Mouse (Mus musculus): Measurements from ENCODE around the gene Rbfox2. TPM values are rescaled to one million over a fixed set of nuclear protein-coding genes. Genes with fewer than 3 reads are reported as not detected.

The Rbfox2 gene
- polyA plus RNA-seq, 1 experiment from 2014 or later = 119 TPM

GRCm38 (mm10) chr15:77324426-77324825 is 17.6 kb upstream of the Rbfox2 start:
- H3K4me3 ChIP-seq (replicated peaks) = no peak overlapping the region
- no peaks in the 10 kb centered on the region for H3K4me1 ChIP-seq
- no peak overlapping the region for H3K9ac ChIP-seq
- no peak overlapping the region for H3K4me2 ChIP-seq
- no peaks in the 10 kb centered on the region for H3K36me3 ChIP-seq (replicated peaks)
- ATAC-seq (ENCODE audit: low FRiP score) = no peak
- H3K9me3 ChIP-seq = no peaks in the 10 kb centered on the region
- 85% methylated on average over 11 of the region's 11 CpGs for WGBS
- H3K27me3 ChIP-seq = no peaks in the 10 kb centered on the region
- no peak overlapping the region for H3K27ac ChIP-seq

- no peaks in the 10 kb centered on the region for H3K4me1 ChIP-seq
- H3K9me3 ChIP-seq = no peaks in the 10 kb centered on the region
- no peak overlapping the region for H3K27ac ChIP-seq
- 87% methylated on average over 10 of the region's 10 CpGs for WGBS
- H3K27me3 ChIP-seq = no peaks in the 10 kb centered on the region
- no peak overlapping the region for H3K9ac ChIP-seq
- no peak overlapping the region for H3K4me3 ChIP-seq (replicated peaks)
- ATAC-seq (ENCODE audit: low FRiP score) = no peak
- H3K36me3 ChIP-seq (replicated peaks) = no peaks in the 10 kb centered on the region
- no peak overlapping the region for H3K4me2 ChIP-seq
Measured at GRCm38 (mm10) chr15:77323226-77323625, 16.4 kb upstream of the Rbfox2 start.

GRCm38 (mm10) chr15:77313701-77314100 is 6.9 kb upstream of the Rbfox2 start:
- H3K4me3 ChIP-seq (replicated peaks) = no peak overlapping the region
- no peak overlapping the region for H3K27ac ChIP-seq
- H3K36me3 ChIP-seq (replicated peaks) = no peaks in the 10 kb centered on the region
- no peak for ATAC-seq (ENCODE audit: low FRiP score)
- H3K4me2 ChIP-seq = no peak overlapping the region
- no peak overlapping the region for H3K9ac ChIP-seq
- 39% methylated on average over 6 of the region's 6 CpGs for whole genome bisulfite sequencing
- no peaks in the 10 kb centered on the region for H3K27me3 ChIP-seq
- H3K9me3 ChIP-seq = no peaks in the 10 kb centered on the region
- H3K4me1 ChIP-seq = peaks cover 12% of the 10 kb centered on the region

- Histone ChIP-seq H3K27me3 (no peaks in the 10 kb centered on the region), H3K9me3 (no peaks in the 10 kb centered on the region), H3K4me2 (no peak overlapping the region), H3K36me3 (replicated peaks) (no peaks in the 10 kb centered on the region), H3K9ac (no peak overlapping the region), H3K27ac (no peak overlapping the region), H3K4me3 (replicated peaks) (no peak overlapping the region), H3K4me1 (peaks cover 12% of the 10 kb centered on the region)
- no peak for ATAC-seq (ENCODE audit: low FRiP score)
- 95% methylated on average over 7 of the region's 7 CpGs for WGBS
Measured at GRCm38 (mm10) chr15:77312796-77313195, 6.0 kb upstream of the Rbfox2 start.

GRCm38 (mm10) chr15:77307767-77308495 is 1.1 kb upstream of the Rbfox2 start:
- Histone ChIP-seq H3K27me3 (no peaks in the 10 kb centered on the region), H3K9ac (no peak overlapping the region), H3K4me1 (peaks cover 28% of the 10 kb centered on the region), H3K9me3 (no peaks in the 10 kb centered on the region), H3K36me3 (replicated peaks) (no peaks in the 10 kb centered on the region), H3K4me3 (replicated peaks) (no peak overlapping the region), H3K4me2 (no peak overlapping the region), H3K27ac (no peak overlapping the region)
- ATAC-seq (ENCODE audit: low FRiP score) = no peak
- 84% methylated on average over 4 of the region's 4 CpGs for WGBS

GRCm38 (mm10) chr15:77305852-77306546 is 805 bp downstream of the Rbfox2 start:
- under 1% methylated on average over 51 of the region's 54 CpGs for WGBS
- Histone ChIP-seq H3K27ac (peak overlapping the region; percentile 99), H3K9me3 (no peaks in the 10 kb centered on the region), H3K4me3 (replicated peaks) (peak overlapping the region; percentile 92), H3K36me3 (replicated peaks) (peaks cover 9% of the 10 kb centered on the region; the same call in 1 of the 2 replicates), H3K27me3 (no peaks in the 10 kb centered on the region), H3K4me1 (peaks cover 34% of the 10 kb centered on the region), H3K4me2 (peak overlapping the region; percentile 76), H3K9ac (peak overlapping the region; percentile 96)
- no peak for ATAC-seq (ENCODE audit: low FRiP score)

GRCm38 (mm10) chr15:77304960-77305359 is 1.8 kb downstream of the Rbfox2 start:
- Histone ChIP-seq H3K9ac (peak overlapping the region; percentile 96), H3K4me3 (replicated peaks) (peak overlapping the region; percentile 92), H3K27ac (no peak overlapping the region), H3K4me1 (peaks cover 34% of the 10 kb centered on the region), H3K9me3 (no peaks in the 10 kb centered on the region), H3K27me3 (no peaks in the 10 kb centered on the region), H3K36me3 (replicated peaks) (peaks cover 10% of the 10 kb centered on the region), H3K4me2 (peak overlapping the region; percentile 76)
- ATAC-seq (ENCODE audit: low FRiP score) = no peak
- 4% methylated on average over 3 of the region's 3 CpGs for WGBS

- Histone ChIP-seq H3K4me2 (no peak overlapping the region; the same call in 1 of the 2 replicates), H3K9me3 (no peaks in the 10 kb centered on the region), H3K4me3 (replicated peaks) (no peak overlapping the region), H3K36me3 (replicated peaks) (peaks cover 10% of the 10 kb centered on the region), H3K27me3 (no peaks in the 10 kb centered on the region), H3K4me1 (peaks cover 37% of the 10 kb centered on the region), H3K9ac (no peak overlapping the region), H3K27ac (no peak overlapping the region)
- 76% methylated on average over 6 of the region's 6 CpGs for WGBS
- ATAC-seq (ENCODE audit: low FRiP score) = no peak
Measured at GRCm38 (mm10) chr15:77301122-77301521, 5.7 kb downstream of the Rbfox2 start.

GRCm38 (mm10) chr15:77298564-77298963 is 8.2 kb downstream of the Rbfox2 start:
- Histone ChIP-seq H3K4me2 (no peak overlapping the region), H3K9me3 (no peaks in the 10 kb centered on the region), H3K36me3 (replicated peaks) (peaks cover 10% of the 10 kb centered on the region), H3K27me3 (no peaks in the 10 kb centered on the region), H3K4me1 (peaks cover 18% of the 10 kb centered on the region), H3K9ac (no peak overlapping the region), H3K27ac (no peak overlapping the region), H3K4me3 (replicated peaks) (no peak overlapping the region)
- 59% methylated on average over 3 of the region's 3 CpGs for WGBS
- no peak for ATAC-seq (ENCODE audit: low FRiP score)

GRCm38 (mm10) chr15:77296635-77297034 is 10.2 kb downstream of the Rbfox2 start:
- H3K27ac ChIP-seq = no peak overlapping the region
- ATAC-seq (ENCODE audit: low FRiP score) = no peak
- no peaks in the 10 kb centered on the region for H3K27me3 ChIP-seq
- H3K36me3 ChIP-seq (replicated peaks) = peaks cover 7% of the 10 kb centered on the region
- no peak overlapping the region for H3K9ac ChIP-seq
- 61% methylated on average over 2 of the region's 2 CpGs for WGBS
- H3K4me3 ChIP-seq (replicated peaks) = no peak overlapping the region
- no peaks in the 10 kb centered on the region for H3K9me3 ChIP-seq
- H3K4me2 ChIP-seq = no peak overlapping the region
- H3K4me1 ChIP-seq = peaks cover 17% of the 10 kb centered on the region

- 95% methylated on average over 3 of the region's 3 CpGs for WGBS
- H3K4me3 ChIP-seq (replicated peaks) = no peak overlapping the region
- no peak for ATAC-seq (ENCODE audit: low FRiP score)
- no peaks in the 10 kb centered on the region for H3K36me3 ChIP-seq (replicated peaks)
- H3K4me1 ChIP-seq = peaks cover 19% of the 10 kb centered on the region
- no peak overlapping the region for H3K9ac ChIP-seq
- no peak overlapping the region for H3K4me2 ChIP-seq
- no peak overlapping the region for H3K27ac ChIP-seq
- no peaks in the 10 kb centered on the region for H3K9me3 ChIP-seq
- H3K27me3 ChIP-seq = no peaks in the 10 kb centered on the region
Measured at GRCm38 (mm10) chr15:77293493-77293892, 13.3 kb downstream of the Rbfox2 start.

GRCm38 (mm10) chr15:77292381-77292780 is 14.4 kb downstream of the Rbfox2 start:
- H3K9me3 ChIP-seq = no peaks in the 10 kb centered on the region
- ATAC-seq (ENCODE audit: low FRiP score) = no peak
- no peak overlapping the region for H3K4me2 ChIP-seq
- WGBS = 81% methylated on average over 6 of the region's 6 CpGs
- H3K36me3 ChIP-seq (replicated peaks) = no peaks in the 10 kb centered on the region
- H3K27me3 ChIP-seq = no peaks in the 10 kb centered on the region
- peaks cover 18% of the 10 kb centered on the region for H3K4me1 ChIP-seq
- H3K27ac ChIP-seq = no peak overlapping the region
- H3K9ac ChIP-seq = no peak overlapping the region
- H3K4me3 ChIP-seq (replicated peaks) = no peak overlapping the region

GRCm38 (mm10) chr15:77291471-77291870 is 15.3 kb downstream of the Rbfox2 start:
- Histone ChIP-seq H3K4me1 (peaks cover 12% of the 10 kb centered on the region), H3K4me2 (no peak overlapping the region), H3K27me3 (no peaks in the 10 kb centered on the region), H3K9me3 (no peaks in the 10 kb centered on the region), H3K9ac (no peak overlapping the region), H3K27ac (0 out of 2 replicates have a peak overlapping the region, but pooled peaks have one; percentile 19), H3K4me3 (replicated peaks) (no peak overlapping the region), H3K36me3 (replicated peaks) (no peaks in the 10 kb centered on the region)
- 64% methylated on average over 7 of the region's 7 CpGs for WGBS
- ATAC-seq (ENCODE audit: low FRiP score) = no peak

All from forebrain, embryonic 12.5 days (tissue).